Mouse (Mus musculus) olfactory bulb, adult 2 months (tissue): ENCODE data around the gene Ccr1l1. TPM values are rescaled to one million over a fixed set of nuclear protein-coding genes. Genes with fewer than 3 reads are reported as not detected.
"Not testable (repeated sequence)": the region's sequence is repeated elsewhere in the genome, so short reads cannot be mapped to it uniquely, and the experiment has no call there.

ENCODE experiments used
- H3K27ac ChIP-seq: fragments of 200-500 bp; 2 replicates; pipeline ENCODE4 v1.5.1; 2012; ENCODE audit warnings: low read depth, low read length; ENCODE audit not compliant: insufficient read depth
- H3K4me1 ChIP-seq: fragments of 200-500 bp; 2 replicates; pipeline ENCODE4 v1.6.1; 2012; ENCODE audit warnings: low read length; ENCODE audit not compliant: control insufficient read depth, insufficient read depth
- H3K4me3 ChIP-seq: fragments of 200-500 bp; 2 replicates; pipeline ENCODE4 v1.5.1; 2012; ENCODE audit warnings: mild to moderate bottlenecking, low read depth, low read length, moderate library complexity; ENCODE audit not compliant: insufficient read depth
- CTCF ChIP-seq: fragments of 200-500 bp; IDR thresholded peaks from 2 replicates; pipeline ENCODE4 v1.5.1; 2012; ENCODE audit warnings: low read depth, mild to moderate bottlenecking, low read length, moderate library complexity; ENCODE audit not compliant: insufficient read depth
- POLR2A ChIP-seq: fragments of 200-500 bp; IDR thresholded peaks from 2 replicates; pipeline ENCODE4 v1.6.1; 2012; ENCODE audit warnings: mild to moderate bottlenecking, low read depth, low read length, moderate library complexity; ENCODE audit not compliant: insufficient read depth
- WGBS: fragments of 180-500 bp; shearing (Covaris S2); methylation state at CpG from one replicate; pipeline ENCODE4 v1.1.7; 2018; 5-methylcytosine and 5-hydroxymethylcytosine counted together
- polyA plus RNA-seq: library from polyadenylated mRNA; stranded (reverse); fragments of >200 nt; gene quantifications from 2 replicates; pipeline ENCODE4 v1.2.4, GENCODE M21; 2012; ENCODE audit warnings: low replicate concordance; ENCODE audit not compliant: missing spikeins, insufficient read depth, insufficient read length

The Ccr1l1 gene
- polyA plus RNA-seq, 1 experiment, result not detected

DNA sequence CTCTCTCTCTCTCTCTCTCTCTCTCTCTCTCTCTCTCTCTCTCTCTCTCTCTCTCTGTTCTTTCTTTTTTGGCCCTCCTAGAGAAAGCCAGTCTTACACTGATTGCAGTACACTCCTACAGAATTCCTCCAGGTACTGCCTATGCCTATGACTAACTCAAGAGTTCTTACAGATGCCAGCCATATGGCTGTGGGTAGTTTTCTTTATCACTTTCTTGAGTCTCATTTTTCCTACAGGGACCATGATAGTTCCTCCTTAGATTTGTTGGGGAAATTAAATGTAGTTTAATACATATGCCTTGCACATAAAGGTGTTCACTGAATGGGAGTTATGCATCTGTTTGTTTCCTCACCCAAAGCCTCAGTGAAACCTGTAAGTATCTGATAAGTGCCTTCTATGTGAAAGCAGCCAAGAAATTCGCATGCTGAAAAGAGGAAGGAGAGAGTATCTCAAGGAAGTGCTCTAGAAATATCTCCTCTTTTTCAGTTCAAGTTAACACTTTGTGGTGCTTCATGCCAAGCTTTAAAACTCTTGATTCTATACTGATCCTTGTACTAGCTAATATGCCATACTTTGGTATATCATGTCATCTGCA is 13.2 kb upstream of the Ccr1l1 start:
- TF ChIP-seq CTCF (no peak), POLR2A (no peak)
- Histone ChIP-seq H3K4me3 (no peak overlapping the region), H3K4me1 (no peaks in the 10 kb centered on the region), H3K27ac (no peak overlapping the region)
- 72% methylated on average over 1 of the region's 1 CpGs for WGBS

DNA sequence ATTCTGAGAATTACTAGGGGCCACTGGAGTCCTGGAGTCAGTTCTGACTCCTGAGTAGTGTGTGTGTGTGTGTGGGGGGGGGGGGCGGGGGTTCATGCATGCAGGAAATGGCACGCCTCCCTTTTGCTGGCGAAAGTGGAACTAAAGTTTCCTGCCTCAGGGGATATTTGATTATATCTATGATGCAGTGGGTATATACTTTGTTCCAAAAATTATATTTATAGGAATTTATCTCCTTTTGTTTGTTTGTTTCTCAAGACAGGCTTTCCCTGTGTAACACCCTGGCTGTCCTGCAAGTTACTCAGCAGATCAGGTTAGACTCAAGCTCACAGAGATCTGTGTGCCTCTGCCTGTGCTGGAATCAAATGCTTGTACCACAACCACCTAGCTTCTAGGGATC is 11.5 kb upstream of the Ccr1l1 start:
- Histone ChIP-seq H3K27ac (no peak overlapping the region), H3K4me1 (no peaks in the 10 kb centered on the region), H3K4me3 (no peak overlapping the region)
- TF ChIP-seq POLR2A (no peak), CTCF (no peak)
- 86% methylated on average over 3 of the region's 3 CpGs for WGBS

DNA sequence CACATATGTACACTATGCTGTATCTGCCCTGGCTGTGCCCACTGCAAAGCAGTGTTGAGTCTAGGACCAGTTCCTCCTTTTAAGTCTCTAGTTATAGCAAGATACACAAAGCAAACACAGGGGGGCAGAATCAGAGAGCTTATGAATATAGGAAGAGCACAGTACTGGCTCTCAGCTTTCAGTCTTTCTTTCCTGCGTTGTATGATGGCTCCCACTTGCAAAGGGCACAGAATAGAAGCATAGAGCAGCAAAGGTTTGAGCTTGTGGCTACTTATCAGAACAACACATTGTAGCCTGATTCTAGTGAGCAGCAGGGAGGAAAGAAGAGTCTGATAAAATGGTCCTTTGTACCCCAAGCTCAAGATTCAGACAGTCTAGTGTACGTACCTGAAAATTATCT is 8.0 kb upstream of the Ccr1l1 start:
- H3K27ac ChIP-seq, result no peak overlapping the region

DNA sequence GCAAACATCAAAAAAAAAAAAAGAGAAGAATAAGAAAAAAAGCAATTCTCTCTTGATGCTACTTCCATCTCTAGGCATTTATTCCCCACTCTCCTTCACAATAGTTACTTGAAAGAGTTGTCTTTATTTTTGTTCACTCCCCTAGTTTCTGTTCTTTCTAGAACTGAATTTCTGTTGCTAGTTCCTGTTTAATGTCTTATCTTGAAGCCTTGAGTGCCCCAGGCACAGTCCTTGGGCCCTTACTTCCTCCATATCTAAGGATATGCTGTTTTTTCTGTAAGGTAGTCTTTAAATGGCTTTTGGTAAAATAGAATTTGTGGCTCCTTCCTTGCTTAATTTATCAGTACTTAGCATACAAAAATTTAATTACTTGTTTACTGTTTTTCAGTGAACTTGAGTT is 6.7 kb upstream of the Ccr1l1 start:
- Histone ChIP-seq H3K4me1 (no peaks in the 10 kb centered on the region), H3K27ac (no peak overlapping the region), H3K4me3 (no peak overlapping the region)
- TF ChIP-seq CTCF (no peak), POLR2A (no peak)

More for the DNA sequence above, 8.0 kb upstream of the Ccr1l1 start:
- TF ChIP-seq CTCF, result no peak
- no peak for TF ChIP-seq POLR2A
- Histone ChIP-seq H3K4me1 (no peaks in the 10 kb centered on the region), H3K4me3 (no peak overlapping the region)
- WGBS, result 69% methylated on average over 2 of the region's 2 CpGs

DNA sequence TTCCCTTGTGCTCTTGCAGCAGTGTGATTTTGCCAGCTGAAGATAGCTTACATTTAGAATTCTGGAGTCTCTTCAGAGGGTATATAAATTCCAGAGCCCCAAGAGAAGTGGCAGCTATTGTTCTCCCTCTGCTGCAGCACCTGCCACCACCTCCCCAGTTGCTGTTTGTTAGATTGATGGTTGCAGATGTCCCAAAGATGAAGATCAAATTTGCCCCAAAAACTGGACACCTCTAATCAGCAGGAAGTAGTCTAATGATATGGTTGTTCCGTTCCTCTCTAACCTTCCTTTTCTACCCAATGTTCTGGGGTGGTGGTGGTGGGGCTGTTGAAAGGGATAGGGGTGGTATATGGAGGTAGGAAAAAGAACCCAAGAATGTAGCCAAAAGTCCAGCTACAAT is 4.5 kb upstream of the Ccr1l1 start:
- no peak for TF ChIP-seq CTCF
- no peak for TF ChIP-seq POLR2A
- Histone ChIP-seq H3K4me3 (no peak overlapping the region), H3K27ac (no peak overlapping the region), H3K4me1 (no peaks in the 10 kb centered on the region)
- WGBS, result 82% methylated on average over 1 of the region's 1 CpGs

GRCm38 (mm10) chr9:123981909-123982308 is 3.7 kb upstream of the Ccr1l1 start:
- Histone ChIP-seq H3K4me1 (no peaks in the 10 kb centered on the region), H3K4me3 (no peak overlapping the region), H3K27ac (no peak overlapping the region)
- TF ChIP-seq POLR2A, result no peak
- TF ChIP-seq CTCF, result no peak
- 77% methylated on average over 4 of the region's 4 CpGs for WGBS

DNA sequence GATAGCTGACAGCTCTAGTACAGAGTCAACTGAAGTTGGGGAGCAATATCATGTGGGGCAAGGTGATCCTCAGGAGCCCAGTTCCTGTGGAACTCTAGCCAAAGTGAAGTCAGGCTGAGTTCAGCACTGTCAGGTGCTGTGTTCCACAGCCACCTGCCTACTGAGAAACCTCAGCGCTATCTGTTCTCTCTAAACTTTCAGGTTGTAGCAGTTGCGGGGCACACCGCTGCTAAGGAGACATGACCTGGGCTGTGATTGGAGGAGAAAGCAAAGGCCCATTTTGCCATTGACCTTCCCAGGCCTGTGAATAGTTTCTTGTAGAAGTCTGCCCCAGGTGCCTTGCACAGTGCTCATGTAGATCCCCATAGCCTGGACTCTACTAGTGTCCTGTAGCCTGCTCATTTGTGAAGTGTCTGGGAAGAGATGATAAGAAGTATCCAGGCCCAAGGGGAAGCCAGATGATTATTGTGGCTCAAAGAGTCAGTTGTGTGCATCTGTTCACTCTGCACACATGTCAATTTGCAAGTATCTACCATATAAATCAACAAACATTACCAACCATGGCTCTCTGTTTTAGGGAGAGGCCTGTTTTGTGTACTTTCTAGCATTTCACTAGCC is 2.8 kb upstream of the Ccr1l1 start:
- H3K4me1 ChIP-seq, H3K4me3 ChIP-seq, H3K27ac ChIP-seq: not testable (repeated sequence)
- WGBS, result no CpG with 5 or more reads among the region's 3 CpGs

DNA sequence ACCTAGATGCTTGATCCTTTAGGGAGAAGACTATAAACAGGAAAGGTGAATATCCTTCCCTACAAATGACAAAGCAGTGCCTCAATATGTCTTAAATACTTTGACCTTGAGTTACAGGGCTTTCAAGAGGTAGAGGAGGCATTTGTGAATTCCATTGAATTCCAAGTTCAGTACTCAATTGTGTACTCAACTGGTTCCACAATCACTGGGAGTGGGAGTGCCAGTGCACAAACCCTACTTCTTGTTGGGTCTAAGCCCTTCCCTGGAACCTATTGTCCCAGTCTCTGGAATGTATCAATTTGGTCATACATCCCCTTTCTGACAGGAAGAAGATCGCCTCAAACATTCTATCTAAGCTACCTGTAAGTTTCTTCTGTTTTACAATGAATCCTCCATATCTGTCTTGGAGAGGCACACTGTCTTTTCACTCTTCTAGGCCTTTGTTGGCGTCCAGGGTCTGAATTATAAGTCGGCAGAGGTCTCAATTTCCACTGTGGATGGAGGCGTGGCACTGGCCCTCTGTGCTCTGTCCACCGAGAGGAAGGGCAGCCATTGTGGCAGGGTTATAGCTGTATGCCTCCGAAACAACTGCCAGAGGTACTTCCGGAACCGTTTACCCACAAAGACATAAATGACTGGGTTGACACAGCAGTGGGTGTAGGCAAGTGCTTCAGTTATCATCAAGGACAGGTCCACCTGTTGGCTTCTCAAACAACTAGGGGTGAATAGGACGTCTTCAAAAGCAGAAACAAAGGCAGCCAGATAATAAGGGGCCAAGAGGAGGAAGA is 1.1 kb downstream of the Ccr1l1 start:
- H3K27ac ChIP-seq, result no peak overlapping the region
- no peak overlapping the region for H3K4me3 ChIP-seq
- no peak for TF ChIP-seq POLR2A
- TF ChIP-seq CTCF, result no peak
- H3K4me1 ChIP-seq, result no peaks in the 10 kb centered on the region
- 81% methylated on average over 9 of the region's 9 CpGs for WGBS

- H3K4me3 ChIP-seq, result no peak overlapping the region
- TF ChIP-seq POLR2A (no peak), CTCF (no peak)
- WGBS, result 77% methylated on average over 2 of the region's 2 CpGs
- H3K4me1 ChIP-seq, result no peaks in the 10 kb centered on the region
- H3K27ac ChIP-seq, result no peak overlapping the region
Measured at GRCm38 (mm10) chr9:123975630-123976029, 2.6 kb downstream of the Ccr1l1 start.
